Mouse (Mus musculus): ENCODE data around the gene Pttg1ip.

The Pttg1ip gene

DNA sequence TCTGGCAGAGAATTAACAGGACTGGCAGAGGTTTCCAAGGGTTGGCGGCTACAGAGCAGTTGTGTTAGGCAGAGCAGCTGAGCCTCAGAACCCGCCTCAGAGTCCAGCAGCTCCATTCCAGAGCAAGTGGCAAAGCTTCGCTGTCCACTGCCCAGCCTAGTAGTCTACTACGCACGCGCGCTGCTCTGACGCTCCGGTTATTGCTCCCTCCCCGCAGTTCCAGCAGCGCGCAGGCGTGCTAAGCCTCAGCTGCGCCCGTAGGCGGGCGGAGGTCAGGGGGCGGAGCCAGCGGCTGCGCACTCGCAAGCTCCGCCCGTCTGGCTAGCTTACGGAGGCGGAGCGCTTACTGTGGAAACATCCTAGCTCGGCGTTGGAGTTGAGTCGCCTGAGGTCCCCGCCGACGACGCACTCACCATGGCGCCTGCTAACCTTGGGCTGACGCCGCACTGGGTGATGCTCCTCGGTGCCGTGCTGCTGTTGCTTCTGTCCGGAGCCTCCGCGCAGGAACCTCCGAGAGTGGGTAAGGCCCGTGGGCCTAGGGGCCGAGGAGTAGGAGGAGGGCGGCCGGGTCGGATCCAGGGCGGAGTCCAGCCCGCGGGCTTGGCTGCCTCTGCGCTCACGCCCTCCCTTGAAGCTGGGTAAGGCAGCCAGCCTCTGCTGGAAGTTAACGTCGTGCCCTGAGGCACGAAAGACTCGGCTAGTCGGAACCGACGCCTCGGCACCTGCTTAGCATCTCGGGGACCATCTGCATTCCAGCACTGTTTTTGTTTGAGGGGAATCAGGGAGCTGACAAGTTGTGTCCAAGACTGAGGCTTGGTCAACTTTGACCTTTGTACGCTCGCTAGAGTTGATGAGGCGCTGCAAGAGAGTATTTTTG is at the start of gene Pttg1ip:
Gene Pttg1ip (plus strand): TSS at position 313 of the 877 bp plus-strand sequence.
- DNase-seq (ENCODE audit: low spot score in 2 of 2): peak; percentile 94 to 96

DNA sequence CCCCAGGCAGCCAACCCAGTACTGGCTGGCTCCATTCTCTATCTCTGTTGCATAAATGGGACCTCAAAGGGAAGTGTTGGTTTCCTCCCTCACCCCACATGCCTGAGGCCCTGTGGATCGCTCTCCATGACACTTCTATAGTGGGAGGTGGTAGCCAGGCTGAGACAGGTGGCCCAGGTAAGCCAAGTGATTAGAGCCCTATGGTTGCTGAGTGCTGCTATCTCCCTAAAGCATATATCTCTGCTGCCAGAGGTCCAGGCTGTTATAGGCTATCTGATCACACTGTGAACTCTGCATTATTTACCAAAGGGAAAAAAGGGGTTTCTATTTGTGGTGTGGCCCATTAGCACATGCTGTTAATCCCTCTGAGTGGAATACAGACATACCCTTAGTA is 49.5 kb upstream of the Pttg1ip start:
- DNase-seq (ENCODE audit: low spot score in 2 of 2): no peak

DNA sequence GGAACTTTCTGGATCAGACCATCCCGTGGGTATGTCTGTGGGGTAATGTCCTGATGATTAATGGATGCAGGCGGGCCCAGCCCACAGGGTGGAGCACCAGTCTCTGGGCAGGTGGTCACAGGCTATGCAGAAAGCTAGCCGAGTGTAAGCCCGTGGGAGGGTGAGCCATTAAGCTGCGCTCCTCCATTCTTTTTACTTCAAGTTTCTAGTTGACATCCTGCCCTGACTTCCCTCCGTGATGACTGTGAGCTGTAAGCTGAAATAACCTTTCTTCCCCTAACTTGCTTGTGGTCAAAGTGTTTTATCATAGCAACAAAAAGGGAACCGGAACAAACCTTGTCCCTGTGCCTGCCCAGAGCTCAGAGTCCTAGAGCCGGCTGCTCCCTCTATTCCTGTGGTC is 44.8 kb upstream of the Pttg1ip start:
- peak; percentile 39 to 53 for DNase-seq (ENCODE audit: low spot score in 2 of 2)

DNA sequence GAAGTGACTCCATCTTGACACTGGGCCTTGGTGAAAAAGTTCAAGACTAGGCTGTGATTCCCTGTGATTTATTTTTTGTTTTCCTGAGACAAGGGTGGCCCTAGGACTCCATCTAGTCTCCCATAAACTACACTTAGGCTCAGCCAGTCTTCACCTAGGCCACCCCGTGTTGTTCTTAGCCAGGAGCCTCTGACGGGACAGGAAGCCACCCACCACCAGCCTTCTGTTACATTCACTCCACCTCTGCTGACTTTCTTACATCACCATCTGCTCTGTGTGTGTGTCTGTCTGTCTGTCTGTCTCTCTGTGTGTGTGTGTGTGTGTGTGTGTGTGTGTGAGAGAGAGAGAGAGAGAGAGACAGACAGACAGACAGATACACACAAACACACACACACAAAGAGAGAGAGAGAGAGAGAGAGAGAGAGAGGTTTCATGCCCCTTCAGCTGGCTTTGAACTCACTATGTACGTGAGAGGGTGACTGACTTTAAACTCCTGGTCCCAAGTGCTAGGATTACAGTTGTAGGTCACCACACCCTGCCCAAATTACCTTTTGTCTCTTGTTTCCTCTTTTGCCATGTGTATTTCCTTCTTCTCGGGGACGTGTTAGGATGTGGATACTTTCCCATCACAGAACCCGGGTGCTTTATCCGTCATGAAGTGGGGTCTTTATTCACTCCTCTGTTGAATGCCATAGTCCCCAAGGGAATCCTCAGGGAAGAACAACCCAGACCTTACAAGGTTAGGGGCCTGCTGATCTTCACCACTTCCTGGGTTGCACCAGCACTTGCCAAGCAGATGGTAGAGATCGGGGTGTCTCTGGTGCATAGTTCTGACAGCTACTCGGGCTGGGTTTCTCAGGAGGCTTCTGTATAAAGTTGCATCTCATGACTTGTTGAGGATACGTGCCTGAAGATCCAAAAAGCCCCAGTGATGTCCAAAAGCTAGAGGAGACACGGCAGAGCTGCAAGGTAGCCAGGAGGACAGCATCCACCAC is 44.0 kb upstream of the Pttg1ip start:
- peak; percentile 41 to 63 for DNase-seq (ENCODE audit: low spot score in 2 of 2)

DNA sequence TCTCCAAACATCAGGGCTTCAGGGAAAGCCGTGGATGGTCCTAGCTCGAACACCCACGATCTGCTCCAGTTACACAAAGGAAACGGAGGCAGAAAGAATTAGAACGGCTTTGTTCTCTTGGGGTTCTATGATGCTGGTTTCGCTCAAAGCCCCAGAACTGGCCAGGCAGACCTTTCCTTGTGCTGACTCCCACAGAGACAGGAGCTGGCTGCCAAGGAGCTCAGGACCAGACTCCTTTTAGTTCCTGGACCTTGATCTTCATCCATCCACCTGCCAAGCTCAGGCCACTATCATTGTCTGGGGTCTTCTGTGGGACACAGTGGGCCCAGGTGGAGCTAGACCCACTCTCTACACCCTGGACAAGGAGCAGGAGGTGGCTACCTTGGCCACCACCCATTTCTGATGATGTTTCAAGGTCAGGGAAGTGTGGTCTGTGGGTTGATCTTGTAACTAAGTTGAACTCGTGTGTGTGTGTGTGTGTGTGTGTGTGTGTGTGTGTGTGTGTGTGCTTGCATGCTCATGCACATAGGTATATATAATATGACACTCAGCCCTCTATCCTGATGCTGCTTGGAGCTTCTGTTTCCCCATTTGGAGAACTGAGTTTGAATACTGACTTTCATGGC is 42.1 kb upstream of the Pttg1ip start:
- DNase-seq (ENCODE audit: low spot score in 2 of 2): no peak

DNA sequence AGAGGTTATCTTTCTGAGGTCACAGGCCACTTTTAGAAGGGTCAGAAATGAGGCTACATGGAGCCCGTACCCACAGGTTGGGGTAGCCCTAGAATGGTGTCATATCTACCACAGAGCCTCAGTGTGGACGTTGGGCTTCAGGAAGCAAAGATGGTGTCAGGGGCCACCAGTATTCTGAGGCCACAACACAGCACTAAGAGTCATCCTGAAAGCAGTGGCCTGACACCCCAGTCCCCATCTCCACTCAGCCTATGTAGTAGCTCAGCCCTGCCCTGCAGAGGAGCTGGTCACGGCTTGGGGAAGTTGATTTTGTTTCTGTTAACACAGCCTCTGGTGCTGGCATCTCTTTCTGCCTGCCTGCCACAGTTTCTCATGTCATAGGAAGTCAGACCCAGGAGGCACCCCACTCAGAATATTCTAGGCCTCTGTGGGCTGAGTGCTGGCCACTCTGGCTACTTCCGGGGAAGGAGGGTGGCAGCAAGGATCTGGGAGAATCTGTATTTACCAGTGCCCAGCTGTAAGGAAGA is 40.9 kb upstream of the Pttg1ip start:
- DNase-seq (ENCODE audit: low spot score in 2 of 2): peak; percentile 60 to 82

DNA sequence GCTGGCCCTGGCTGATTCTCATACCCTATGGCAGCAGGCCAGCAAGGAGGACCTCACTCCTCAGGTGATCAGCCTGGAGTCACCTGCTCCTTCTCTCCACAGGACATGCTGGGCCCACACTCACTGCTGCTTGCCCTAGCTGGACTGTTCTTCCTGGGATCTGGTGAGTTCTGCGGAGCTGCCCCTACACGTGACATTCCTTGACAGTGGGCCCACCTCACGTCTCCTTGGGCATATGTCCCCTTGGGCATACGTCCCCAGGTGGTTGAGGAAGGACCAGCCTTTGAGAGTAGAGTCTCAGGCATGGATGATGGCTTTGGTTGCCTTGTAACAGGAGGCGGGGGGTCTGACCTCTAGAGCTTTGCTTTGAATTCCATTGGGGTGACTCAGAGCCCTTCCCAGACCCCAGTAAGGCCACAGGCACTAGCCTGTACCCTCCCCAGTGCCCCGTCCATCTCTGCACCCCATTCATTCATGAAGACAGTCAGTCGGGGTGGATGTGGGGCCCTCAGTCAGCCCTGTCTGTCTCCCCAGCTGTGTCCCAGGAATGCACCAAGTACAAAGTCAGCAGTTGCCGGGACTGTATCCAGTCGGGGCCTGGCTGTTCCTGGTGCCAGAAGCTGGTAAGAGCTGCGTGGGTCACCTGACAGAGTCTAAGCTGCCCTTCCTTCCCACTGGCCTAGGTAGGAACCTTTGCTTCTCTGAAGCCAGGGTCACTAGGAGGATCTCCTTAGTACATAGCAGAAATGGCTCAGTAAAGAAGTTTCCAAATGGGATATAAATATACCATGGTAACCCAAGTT is 39.5 kb upstream of the Pttg1ip start:
- DNase-seq (ENCODE audit: low spot score in 2 of 2): no peak

DNA sequence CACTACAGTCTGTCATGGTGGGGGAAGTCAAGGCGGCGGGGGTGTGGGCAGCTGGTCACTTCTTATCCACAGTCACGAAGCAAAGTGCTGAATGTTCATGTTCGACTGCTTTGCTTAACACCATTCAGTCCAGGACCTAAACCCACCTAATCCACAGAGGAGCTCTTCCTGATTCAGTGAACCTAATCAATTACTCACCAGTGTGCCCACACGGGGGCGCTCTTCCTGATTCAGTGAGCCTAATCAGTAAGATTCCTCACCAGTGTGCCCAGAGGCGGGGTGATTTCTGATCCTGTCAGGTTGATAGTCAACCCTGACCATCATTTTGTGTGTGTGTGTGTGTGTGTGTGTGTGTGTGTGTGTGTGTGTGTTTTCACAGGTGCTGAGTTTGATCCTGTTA is 38.3 kb upstream of the Pttg1ip start:
- DNase-seq (ENCODE audit: low spot score in 2 of 2): peak in 1 of 2 experiments; percentile 45

DNA sequence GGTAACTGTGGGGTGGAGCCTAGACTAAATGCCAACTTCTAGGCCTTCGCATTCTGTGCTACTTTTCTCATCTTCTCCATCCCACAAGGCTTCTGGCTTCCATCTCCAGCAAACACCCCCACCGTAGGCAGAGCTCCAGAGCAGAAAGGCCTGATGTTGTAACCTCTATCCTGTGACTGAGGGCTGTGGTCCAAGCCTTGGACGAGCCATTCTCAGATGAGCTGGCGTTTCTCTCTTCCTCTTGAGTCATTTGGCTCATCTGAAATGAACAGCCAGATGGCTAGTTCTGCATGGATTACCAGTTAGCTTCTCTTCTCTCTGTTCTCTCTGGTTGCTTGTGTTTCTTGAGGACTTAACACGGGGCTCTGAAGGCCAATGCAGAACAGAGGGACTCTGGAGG is 36.6 kb upstream of the Pttg1ip start:
- DNase-seq (ENCODE audit: low spot score in 2 of 2): no peak

DNA sequence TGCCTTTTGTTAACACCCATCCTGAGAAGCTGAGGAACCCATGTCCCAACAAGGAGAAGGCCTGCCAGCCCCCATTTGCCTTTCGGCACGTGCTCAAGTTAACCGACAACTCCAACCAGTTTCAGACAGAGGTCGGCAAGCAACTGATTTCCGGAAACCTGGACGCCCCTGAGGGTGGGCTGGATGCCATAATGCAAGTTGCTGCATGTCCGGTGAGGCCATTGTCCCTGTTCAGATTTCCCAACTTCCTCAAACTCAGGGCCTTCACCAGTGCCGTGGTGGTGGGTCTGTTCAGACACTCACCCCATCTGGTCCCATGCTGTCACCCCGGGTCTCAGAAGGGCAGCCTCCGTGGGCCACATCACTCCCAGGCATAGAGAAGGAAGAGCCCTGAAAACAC is 32.9 kb upstream of the Pttg1ip start:
- no peak for DNase-seq (ENCODE audit: low spot score in 2 of 2)

DNA sequence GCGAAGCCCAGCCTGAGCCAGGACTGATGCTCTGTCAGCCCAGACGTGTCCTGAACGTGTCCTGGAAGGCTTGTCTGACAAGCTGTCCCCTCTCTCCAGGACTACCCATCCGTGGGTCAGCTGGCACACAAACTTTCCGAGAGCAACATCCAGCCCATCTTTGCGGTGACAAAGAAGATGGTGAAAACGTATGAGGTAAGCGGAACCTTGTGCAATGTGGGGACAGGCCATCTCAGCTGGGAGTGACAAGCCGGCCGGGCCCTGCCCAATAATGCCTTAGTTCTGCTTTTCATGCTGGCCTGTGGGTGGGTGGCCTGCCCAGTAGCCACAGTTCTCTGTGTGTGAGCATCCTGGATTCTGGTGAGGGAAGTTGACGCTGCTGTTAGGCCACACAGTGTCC is 30.6 kb upstream of the Pttg1ip start:
- DNase-seq (ENCODE audit: low spot score in 2 of 2): peak; percentile 26 to 32

DNA sequence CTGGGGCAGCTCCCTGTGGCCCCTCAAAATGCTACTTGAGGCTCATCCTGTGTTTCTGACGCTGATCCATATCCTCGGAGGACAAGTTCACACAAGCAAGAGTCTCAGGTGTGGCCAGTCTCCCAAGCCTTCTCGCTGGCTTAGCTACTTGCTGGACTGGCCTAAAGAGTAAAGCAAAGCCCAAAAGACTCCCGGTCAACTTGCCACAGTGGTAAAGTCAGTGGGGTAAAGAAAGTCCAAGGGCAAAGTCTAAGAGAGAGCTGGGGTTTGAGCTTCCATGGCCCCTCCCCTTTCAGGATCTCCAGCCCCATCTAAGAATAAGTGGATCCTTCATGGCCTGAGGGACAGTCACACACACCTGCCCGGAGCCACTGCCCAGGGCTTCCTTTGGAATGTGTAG is 29.4 kb upstream of the Pttg1ip start:
- DNase-seq (ENCODE audit: low spot score in 2 of 2): no peak

DNA sequence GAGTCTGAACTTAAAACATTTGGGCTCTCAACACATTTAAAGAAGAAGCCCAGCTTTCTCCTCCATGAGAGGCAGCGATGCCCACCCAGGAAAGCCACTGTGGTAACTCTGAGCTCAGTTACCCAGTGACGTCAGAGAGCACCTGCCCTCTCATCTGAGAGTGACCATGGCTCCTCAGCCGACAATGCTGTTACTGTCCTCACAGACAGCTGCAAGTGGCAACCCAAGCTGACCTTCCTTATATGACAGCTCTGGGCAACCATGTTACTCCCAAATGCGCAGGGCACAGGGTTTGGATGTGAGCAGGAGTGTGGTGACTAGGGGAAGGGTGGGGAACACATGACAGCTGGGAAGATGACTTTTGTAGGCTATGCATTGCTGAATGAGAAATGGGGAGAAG is 28.2 kb upstream of the Pttg1ip start:
- DNase-seq (ENCODE audit: low spot score in 2 of 2): no peak

DNA sequence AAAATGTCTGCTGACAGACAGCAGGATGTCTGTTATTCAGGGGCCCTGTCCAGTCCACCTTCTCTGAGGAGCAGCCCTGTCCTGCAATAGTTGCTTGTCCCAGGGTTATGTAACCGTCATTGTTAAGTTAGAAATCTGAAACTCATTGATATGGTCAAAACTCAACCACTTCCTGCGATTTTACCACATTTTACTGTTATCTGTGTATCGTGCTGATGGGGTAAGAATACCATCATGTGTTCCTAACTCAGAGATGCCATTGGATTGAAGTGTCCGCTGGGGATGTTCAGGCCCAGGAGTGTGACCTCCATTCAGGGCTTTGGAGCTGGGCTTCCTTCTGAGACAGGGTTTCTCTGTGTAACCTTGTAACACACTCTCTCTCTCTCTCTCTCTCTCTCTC is 26.6 kb upstream of the Pttg1ip start:
- DNase-seq (ENCODE audit: low spot score in 2 of 2): peak in 1 of 2 experiments; percentile 38

DNA sequence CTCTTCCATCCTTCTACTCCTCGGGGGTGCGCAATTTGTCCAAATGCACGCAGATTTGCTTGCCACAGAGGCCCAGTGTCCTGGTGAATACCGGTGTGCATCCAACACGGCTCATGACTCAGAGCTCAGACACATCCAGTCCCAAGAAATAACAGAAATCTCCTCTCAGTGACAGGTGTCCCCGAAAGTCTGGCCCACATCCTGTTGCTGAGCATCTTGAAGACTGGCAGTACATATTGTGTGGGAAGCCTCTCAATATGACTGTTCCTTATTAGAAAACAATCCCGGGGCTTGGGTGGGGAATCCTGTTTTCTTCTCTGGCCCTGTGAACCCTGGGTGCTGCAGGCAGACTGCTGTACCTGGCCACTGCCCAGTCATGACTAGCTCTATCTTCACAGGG is 24.9 kb upstream of the Pttg1ip start:
- no peak for DNase-seq (ENCODE audit: low spot score in 2 of 2)

DNA sequence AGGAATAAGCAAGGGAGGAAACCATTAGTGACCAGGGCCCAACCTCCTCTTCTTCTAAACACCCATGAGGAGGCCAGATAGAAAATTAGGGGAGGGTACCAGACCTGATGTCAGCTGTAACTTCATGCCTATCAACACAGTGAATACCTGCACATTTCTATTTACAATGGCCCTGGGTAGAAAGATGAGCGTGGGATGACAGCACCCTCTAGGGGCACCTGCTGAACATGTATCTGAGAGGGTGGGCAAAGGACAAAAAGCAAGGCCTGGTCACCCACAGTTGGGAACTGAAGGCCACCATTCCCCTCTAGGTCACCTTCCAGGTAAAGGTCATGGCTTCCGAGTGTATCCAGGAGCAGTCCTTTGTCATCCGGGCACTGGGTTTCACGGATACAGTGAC is 23.9 kb upstream of the Pttg1ip start:
- no peak for DNase-seq (ENCODE audit: low spot score in 2 of 2)

DNA sequence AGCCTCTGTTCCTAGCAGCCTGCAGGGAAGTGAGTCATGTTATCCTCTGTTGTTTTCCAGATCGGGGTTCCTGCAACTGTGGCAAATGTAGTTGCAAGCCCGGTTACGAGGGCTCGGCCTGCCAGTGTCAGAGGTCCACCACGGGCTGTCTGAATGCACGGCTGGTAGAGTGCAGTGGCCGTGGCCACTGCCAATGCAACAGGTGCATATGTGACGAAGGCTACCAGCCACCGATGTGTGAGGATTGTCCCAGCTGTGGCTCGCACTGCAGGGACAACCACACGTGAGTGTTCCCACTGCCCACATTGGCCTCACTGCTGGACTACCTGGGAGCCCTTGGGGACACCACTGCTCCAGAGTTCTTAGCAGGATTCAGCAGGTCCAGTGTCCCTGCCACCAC is 21.4 kb upstream of the Pttg1ip start:
- no peak for DNase-seq (ENCODE audit: low spot score in 2 of 2)

DNA sequence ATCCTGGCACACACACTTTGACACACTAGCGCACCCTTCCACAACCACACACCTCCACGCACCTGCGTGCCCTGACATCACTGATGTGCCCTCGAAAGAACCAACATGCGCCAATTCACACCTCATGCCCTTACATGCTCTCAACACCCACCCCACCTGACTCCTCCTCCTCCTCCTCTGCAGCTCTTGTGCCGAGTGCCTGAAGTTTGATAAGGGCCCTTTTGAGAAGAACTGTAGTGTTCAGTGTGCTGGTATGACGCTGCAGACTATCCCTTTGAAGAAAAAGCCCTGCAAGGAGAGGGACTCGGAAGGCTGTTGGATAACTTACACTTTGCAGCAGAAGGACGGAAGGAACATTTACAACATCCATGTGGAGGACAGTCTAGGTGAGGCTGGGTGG is 20.7 kb upstream of the Pttg1ip start:
- DNase-seq (ENCODE audit: low spot score in 2 of 2): no peak

DNA sequence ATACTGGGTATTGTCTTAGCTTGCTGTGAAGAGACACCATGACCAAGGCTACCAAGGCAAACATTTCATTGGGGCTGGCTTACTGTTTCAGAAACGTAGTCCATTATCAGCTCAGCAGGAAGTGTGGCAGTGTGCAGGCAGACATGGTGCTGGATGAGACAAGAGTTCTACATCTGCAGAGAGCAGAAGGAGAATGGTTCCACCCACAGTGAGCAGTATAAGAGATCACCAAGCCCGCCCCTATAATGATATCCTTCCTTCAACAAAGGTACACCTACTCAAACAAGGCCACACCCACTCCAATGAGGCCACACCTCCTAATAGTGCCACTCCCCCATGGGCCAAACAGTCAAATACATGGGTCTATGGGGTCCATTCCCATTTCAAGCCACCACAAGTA is 20.0 kb upstream of the Pttg1ip start:
- DNase-seq (ENCODE audit: low spot score in 2 of 2): no peak

DNA sequence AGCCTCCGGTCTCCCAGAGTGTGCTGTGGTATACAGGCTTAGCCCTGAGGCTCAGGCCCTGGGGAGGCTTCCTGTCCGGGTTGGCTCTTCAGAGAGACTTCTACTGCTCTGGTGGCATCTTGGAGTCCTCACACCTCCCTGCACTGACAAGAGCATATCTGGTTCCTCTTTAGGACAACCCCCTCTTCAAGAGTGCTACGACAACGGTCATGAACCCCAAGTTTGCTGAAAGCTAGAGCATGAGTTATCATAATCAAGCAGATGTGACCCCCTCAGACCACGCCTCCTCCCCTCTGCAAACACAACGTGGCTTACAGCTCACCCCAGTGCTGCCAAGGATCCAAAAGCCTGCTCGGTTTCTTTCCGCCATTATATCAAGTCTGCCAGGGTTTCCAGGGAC is 16.5 kb upstream of the Pttg1ip start:
- no peak for DNase-seq (ENCODE audit: low spot score in 2 of 2)

DNA sequence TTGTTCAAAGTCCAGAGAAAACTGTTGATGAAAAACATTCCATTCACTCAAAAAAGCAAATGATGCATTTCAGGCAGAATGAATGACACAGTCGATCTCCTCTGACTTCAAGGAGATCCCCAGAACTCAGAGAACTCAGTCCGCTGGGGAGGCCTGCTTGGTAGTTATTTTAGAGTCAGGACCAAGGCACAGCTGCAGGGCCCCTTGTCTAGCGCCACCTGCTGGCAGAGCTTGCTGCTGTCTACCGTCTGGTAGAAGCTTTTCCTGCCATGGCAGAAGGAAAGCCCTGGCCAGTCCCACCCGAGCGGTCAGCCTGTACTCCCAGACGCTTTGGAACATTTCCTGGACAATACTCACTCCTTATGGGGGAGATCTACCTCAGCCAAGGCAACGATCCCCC is 14.9 kb upstream of the Pttg1ip start:
- peak; percentile 75 to 84 for DNase-seq (ENCODE audit: low spot score in 2 of 2)
